Mouse (Mus musculus): ENCODE results near the gene Olfr1145. TPM values are rescaled to one million over a fixed set of nuclear protein-coding genes. Genes with fewer than 3 reads are reported as not detected.

The Olfr1145 gene
- polyA plus RNA-seq (2012), result not detected in 2 replicates

DNA sequence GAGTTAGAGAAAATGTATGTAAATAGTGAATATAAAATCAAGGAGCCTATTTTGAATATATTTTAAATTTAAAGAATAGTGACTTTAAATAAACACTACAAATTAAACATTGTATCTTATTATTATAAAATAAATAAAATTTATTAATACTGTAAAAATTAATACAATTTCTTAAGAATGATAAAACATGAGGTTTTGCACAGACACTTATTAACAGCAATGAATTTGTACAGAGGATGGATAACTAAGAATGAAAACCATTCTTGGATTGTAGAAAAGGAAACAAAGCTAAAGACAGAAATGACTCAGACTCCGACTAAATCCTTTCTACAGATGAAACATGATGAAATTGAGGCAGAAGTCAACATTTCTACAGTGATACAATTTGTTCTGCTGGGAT is at the start of gene Olfr1145:
Gene Olfr1145, plus strand, starts transcription at position 301 of the 400 bp plus-strand sequence.
- Histone ChIP-seq H3K36me3 (ENCODE audit: control insufficient read depth) (no peaks in the 10 kb centered on the region), H3K9me3 (ENCODE audit: control insufficient read depth, low read length) (no peaks in the 10 kb centered on the region), H3K4me3 (replicated peaks) (no peak within 1 kb of the TSS), H3K4me1 (ENCODE audit: control insufficient read depth) (no peaks in the 10 kb centered on the region), H3K27me3 (ENCODE audit: control insufficient read depth) (no peaks in the 10 kb centered on the region)
- TF ChIP-seq TAL1 (IDR thresholded peaks at IDR 0.05; ENCODE audit: low read length) (no peak), GATA1 (IDR thresholded peaks at IDR 0.05; ENCODE audit: low read length) (no peak)

DNA sequence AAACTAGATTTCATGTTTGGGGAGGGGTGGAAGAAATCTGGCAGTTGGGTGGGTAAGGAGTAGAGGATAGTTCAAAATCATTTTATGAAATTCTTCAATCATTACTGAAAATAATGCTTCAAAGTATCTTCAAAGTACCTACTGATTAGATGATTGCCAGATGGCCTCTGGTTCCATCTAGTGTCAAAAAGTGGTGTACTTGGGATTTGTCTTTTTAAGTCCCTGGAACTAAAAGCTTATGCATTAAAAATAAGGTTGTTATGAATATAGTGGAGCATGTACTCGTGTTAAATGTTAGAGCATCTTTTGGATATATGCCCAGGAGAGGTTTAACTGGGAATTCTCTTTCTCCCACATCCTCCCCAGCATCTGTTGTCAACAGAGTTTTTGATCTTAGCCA is 33.5 kb upstream of the Olfr1145 start:
- no peak overlapping the region for H3K4me3 ChIP-seq (replicated peaks)
- TF ChIP-seq TAL1 (IDR thresholded peaks at IDR 0.05; ENCODE audit: low read length), result no peak
- TF ChIP-seq GATA1 (IDR thresholded peaks at IDR 0.05; ENCODE audit: low read length), result no peak
- no peaks in the 10 kb centered on the region for H3K4me1 ChIP-seq (ENCODE audit: control insufficient read depth)
- no peaks in the 10 kb centered on the region for H3K36me3 ChIP-seq (ENCODE audit: control insufficient read depth)
- H3K27me3 ChIP-seq (ENCODE audit: control insufficient read depth), result no peaks in the 10 kb centered on the region
- peaks cover 3% of the 10 kb centered on the region for H3K9me3 ChIP-seq (ENCODE audit: control insufficient read depth, low read length)

DNA sequence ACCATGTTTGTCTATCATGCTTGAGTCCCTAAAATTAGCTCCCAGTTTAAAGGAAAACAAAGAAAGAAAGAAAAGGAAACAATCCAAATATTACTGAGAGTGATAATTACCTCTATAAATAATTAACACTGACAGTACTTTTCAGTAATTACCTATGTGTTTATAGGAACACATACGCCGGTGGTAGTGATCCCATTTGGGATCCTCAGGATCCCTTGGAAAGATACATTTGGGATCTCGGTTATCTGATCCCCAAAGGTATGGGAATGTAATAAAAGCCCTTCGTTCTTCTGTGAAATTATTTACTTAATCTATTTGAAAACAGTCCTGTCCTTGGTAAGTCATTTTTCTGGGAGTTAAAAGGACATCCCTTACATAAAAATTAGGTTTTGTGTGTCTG is 30.4 kb upstream of the Olfr1145 start, which contains the start of gene Olfr152:
Gene Olfr152, plus strand, starts transcription at position 301 of the 400 bp plus-strand sequence.
- no peak within 1 kb of the TSS for H3K4me3 ChIP-seq (replicated peaks)

DNA sequence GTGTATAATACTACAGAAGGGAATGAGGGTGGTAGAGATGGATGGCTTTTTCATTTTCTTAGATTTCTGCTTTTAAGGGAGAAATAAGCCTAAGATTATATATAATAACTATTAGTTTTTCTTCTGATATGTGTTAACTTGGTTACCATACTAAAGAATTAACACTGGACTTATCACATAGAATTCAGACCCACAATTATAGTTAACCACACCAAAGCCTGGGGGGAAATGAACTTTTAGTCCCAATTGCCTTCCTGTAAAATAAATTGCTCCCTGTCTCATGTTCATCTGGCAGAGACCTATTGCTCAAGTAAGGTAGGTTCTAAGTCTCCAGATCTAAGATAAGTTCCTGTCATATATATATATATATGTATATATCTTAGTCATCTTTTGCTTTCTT is 9.3 kb upstream of the Olfr1145 start, which contains the start of gene Olfr1143:
Gene Olfr1143, plus strand, starts transcription at position 301 of the 400 bp plus-strand sequence.
- H3K27me3 ChIP-seq (ENCODE audit: control insufficient read depth), result no peaks in the 10 kb centered on the region
- H3K4me3 ChIP-seq (replicated peaks), result no peak within 1 kb of the TSS
- H3K4me1 ChIP-seq (ENCODE audit: control insufficient read depth), result no peaks in the 10 kb centered on the region
- 0 out of 2 replicates have a peak, but pooled peaks cover 4% of the 10 kb centered on the region for H3K9me3 ChIP-seq (ENCODE audit: control insufficient read depth, low read length)
- H3K36me3 ChIP-seq (ENCODE audit: control insufficient read depth), result no peaks in the 10 kb centered on the region
- TF ChIP-seq TAL1 (IDR thresholded peaks at IDR 0.05; ENCODE audit: low read length), result no peak
- no peak for TF ChIP-seq GATA1 (IDR thresholded peaks at IDR 0.05; ENCODE audit: low read length)

More for the DNA sequence above, 30.4 kb upstream of the Olfr1145 start, which contains the start of gene Olfr152:
- H3K4me1 ChIP-seq (ENCODE audit: control insufficient read depth), result no peaks in the 10 kb centered on the region
- H3K27me3 ChIP-seq (ENCODE audit: control insufficient read depth), result no peaks in the 10 kb centered on the region
- no peaks in the 10 kb centered on the region for H3K36me3 ChIP-seq (ENCODE audit: control insufficient read depth)
- H3K9me3 ChIP-seq (ENCODE audit: control insufficient read depth, low read length), result peaks cover 3% of the 10 kb centered on the region
- TF ChIP-seq TAL1 (IDR thresholded peaks at IDR 0.05; ENCODE audit: low read length), result no peak
- TF ChIP-seq GATA1 (IDR thresholded peaks at IDR 0.05; ENCODE audit: low read length), result no peak

DNA sequence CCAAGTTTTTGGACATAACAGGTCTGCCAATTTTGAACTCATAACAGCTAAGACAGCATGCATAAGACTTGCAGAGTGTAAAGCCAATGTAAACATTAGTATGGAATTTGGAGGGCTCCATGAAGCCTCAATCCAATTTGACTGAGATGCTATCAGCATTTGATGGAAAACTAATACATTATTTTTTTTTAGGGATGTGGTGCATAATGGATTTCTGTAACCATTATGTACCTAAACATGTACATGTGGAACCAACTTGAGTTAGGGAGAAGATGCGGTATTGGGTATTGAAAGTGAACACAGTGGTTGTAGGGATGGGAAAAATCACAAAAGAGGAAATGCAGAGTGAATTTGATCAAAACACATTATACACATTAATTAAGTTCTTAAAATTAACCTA is 20.6 kb downstream of the Olfr1145 start, which contains the start of gene Olfr1148:
Gene Olfr1148, plus strand, starts transcription at position 301 of the 400 bp plus-strand sequence.
- Histone ChIP-seq H3K27me3 (ENCODE audit: control insufficient read depth) (no peaks in the 10 kb centered on the region), H3K4me3 (replicated peaks) (no peak within 1 kb of the TSS), H3K4me1 (ENCODE audit: control insufficient read depth) (no peaks in the 10 kb centered on the region), H3K9me3 (ENCODE audit: control insufficient read depth, low read length) (no peaks in the 10 kb centered on the region), H3K36me3 (ENCODE audit: control insufficient read depth) (no peaks in the 10 kb centered on the region)
- TF ChIP-seq TAL1 (IDR thresholded peaks at IDR 0.05; ENCODE audit: low read length) (no peak), GATA1 (IDR thresholded peaks at IDR 0.05; ENCODE audit: low read length) (no peak)

DNA sequence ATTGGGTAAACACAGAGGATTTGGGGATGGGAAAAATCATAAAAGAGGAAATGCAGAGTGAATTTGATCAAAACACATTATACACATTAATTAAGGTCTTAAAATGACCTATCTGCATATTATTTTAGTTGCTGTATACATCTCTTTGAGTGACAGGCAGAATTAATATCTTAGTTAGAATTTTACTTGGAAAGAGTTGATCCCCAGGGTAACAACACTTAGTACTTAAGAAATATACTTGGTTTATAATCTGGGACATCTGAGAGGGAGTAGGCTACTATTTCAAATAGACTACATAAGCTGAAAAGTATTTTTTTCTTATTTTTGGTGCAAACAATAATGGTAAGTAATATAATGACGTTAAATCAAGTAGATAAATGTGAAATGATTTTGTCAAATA is 34.1 kb downstream of the Olfr1145 start, which contains the start of gene Olfr1150-ps1:
Gene Olfr1150-ps1, plus strand, starts transcription at position 301 of the 400 bp plus-strand sequence.
- no peaks in the 10 kb centered on the region for H3K4me1 ChIP-seq (ENCODE audit: control insufficient read depth)
- no peaks in the 10 kb centered on the region for H3K36me3 ChIP-seq (ENCODE audit: control insufficient read depth)
- H3K27me3 ChIP-seq (ENCODE audit: control insufficient read depth), result no peaks in the 10 kb centered on the region
- no peak within 1 kb of the TSS for H3K4me3 ChIP-seq (replicated peaks)
- TF ChIP-seq GATA1 (IDR thresholded peaks at IDR 0.05; ENCODE audit: low read length) (no peak), TAL1 (IDR thresholded peaks at IDR 0.05; ENCODE audit: low read length) (no peak)
- no peaks in the 10 kb centered on the region for H3K9me3 ChIP-seq (ENCODE audit: control insufficient read depth, low read length)

DNA sequence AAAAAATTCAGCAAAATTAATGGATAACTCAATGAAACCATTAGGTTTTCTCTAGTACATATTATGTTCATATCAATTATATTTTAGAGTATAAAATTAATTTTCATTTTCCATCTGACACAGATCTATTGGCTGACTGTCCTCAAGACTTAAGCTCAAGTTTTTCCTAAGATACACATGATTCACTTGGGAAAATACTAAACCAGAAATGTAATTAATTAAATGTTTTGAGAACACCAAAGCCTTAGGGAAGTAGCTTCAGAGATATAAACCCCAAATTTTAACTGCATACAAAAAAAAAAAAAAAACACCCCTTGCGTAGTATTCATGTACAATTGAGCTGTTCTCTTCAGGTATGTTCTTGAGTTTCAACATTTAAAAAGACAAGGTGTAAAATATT is 45.9 kb downstream of the Olfr1145 start, which contains the start of gene Olfr1151:
Gene Olfr1151, plus strand, starts transcription at position 301 of the 400 bp plus-strand sequence.
- H3K4me1 ChIP-seq (ENCODE audit: control insufficient read depth), result no peaks in the 10 kb centered on the region
- TF ChIP-seq TAL1 (IDR thresholded peaks at IDR 0.05; ENCODE audit: low read length) (no peak), GATA1 (IDR thresholded peaks at IDR 0.05; ENCODE audit: low read length) (no peak)
- H3K4me3 ChIP-seq (replicated peaks), result no peak within 1 kb of the TSS
- no peaks in the 10 kb centered on the region; the same call in 1 of the 2 replicates for H3K9me3 ChIP-seq (ENCODE audit: control insufficient read depth, low read length)
- no peaks in the 10 kb centered on the region for H3K27me3 ChIP-seq (ENCODE audit: control insufficient read depth)
- no peaks in the 10 kb centered on the region for H3K36me3 ChIP-seq (ENCODE audit: control insufficient read depth)

Other genes with a start within 250 kb of the Olfr1145 start
- gene Olfr1129, start 235.9 kb upstream of the Olfr1145 start, polyA plus RNA-seq (2012), result not detected in 2 replicates
- gene Olfr1130, start 203.6 kb upstream of the Olfr1145 start, polyA plus RNA-seq (2012), result not detected in 2 replicates
- not detected in 2 replicates for gene Olfr1131, start 182.7 kb upstream of the Olfr1145 start, polyA plus RNA-seq (2012)
- gene Olfr1132, start 172.3 kb upstream of the Olfr1145 start, polyA plus RNA-seq (2012), result not detected in 2 replicates
- gene Olfr1133, start 162.4 kb upstream of the Olfr1145 start, polyA plus RNA-seq (2012), result not detected in 2 replicates
- not detected in 2 replicates for gene Olfr1134, start 151.4 kb upstream of the Olfr1145 start, polyA plus RNA-seq (2012)
- gene Olfr1135, start 136.2 kb upstream of the Olfr1145 start, polyA plus RNA-seq (2012), result not detected in 2 replicates
- gene Olfr1136, start 115.9 kb upstream of the Olfr1145 start, polyA plus RNA-seq (2012), result not detected in 2 replicates
- not detected in 2 replicates for gene Olfr1137, start 96.6 kb upstream of the Olfr1145 start, polyA plus RNA-seq (2012)
- gene Olfr1138, start 69.8 kb upstream of the Olfr1145 start, polyA plus RNA-seq (2012), result not detected in 2 replicates
- gene Olfr1140, start 66.1 kb upstream of the Olfr1145 start, polyA plus RNA-seq (2012), result not detected in 2 replicates
- gene Olfr1141, start 55.8 kb upstream of the Olfr1145 start, polyA plus RNA-seq (2012), result not detected in 2 replicates
- gene Olfr152, start 30.3 kb upstream of the Olfr1145 start, polyA plus RNA-seq (2012), result not detected in 2 replicates
- gene Olfr1143, start 9.2 kb upstream of the Olfr1145 start, polyA plus RNA-seq (2012), result not detected in 2 replicates
- gene Olfr1148, start 20.7 kb downstream of the Olfr1145 start, polyA plus RNA-seq (2012), result not detected in 2 replicates
- not detected in 2 replicates for gene Olfr1150-ps1, start 34.2 kb downstream of the Olfr1145 start, polyA plus RNA-seq (2012)
- 0.02 TPM in 1 of 2 replicates, not detected in the other for gene Olfr1151, start 46.0 kb downstream of the Olfr1145 start, polyA plus RNA-seq (2012)
- gene Olfr1152, start 56.7 kb downstream of the Olfr1145 start, polyA plus RNA-seq (2012), result not detected in 2 replicates
- not detected in 2 replicates for gene Olfr1153, start 85.1 kb downstream of the Olfr1145 start, polyA plus RNA-seq (2012)
- gene Olfr1154, start 95.3 kb downstream of the Olfr1145 start, polyA plus RNA-seq (2012), result 0.06 TPM in 1 of 2 replicates, not detected in the other
- gene Olfr1155, start 135.3 kb downstream of the Olfr1145 start, polyA plus RNA-seq (2012), result not detected in 2 replicates
- gene Olfr1156, start 143.3 kb downstream of the Olfr1145 start, polyA plus RNA-seq (2012), result not detected in 2 replicates
- not detected in 2 replicates for gene Olfr1157, start 158.5 kb downstream of the Olfr1145 start, polyA plus RNA-seq (2012)
- gene Olfr74, start 164.8 kb downstream of the Olfr1145 start, polyA plus RNA-seq (2012), result not detected in 2 replicates
- not detected in 2 replicates for gene Olfr1158, start 180.3 kb downstream of the Olfr1145 start, polyA plus RNA-seq (2012)
- gene Olfr1160, start 198.4 kb downstream of the Olfr1145 start, polyA plus RNA-seq (2012), result not detected in 2 replicates
- not detected in 2 replicates for gene Olfr1161, start 213.0 kb downstream of the Olfr1145 start, polyA plus RNA-seq (2012)
- gene Olfr73, start 227.9 kb downstream of the Olfr1145 start, polyA plus RNA-seq (2012), result not detected in 2 replicates
- gene Olfr1162, start 241.3 kb downstream of the Olfr1145 start, polyA plus RNA-seq (2012), result not detected in 2 replicates

Measured in erythroblast, embryonic 14.5 days (primary cell).